Mouse (Mus musculus) gastrocnemius, adult 2 months (tissue): ENCODE measurements around the gene Gm9. TPM values are rescaled to one million over a fixed set of nuclear protein-coding genes. Genes with fewer than 3 reads are reported as not detected.
"Not testable (repeated sequence)": the region's sequence is repeated elsewhere in the genome, so short reads cannot be mapped to it uniquely, and the experiment has no call there.

Experiments
- DNase-seq: peaks from one replicate; pipeline ENCODE4 v3.0.0; 2022
- H3K27ac ChIP-seq: fragments of 200-600 bp; 2 replicates; pipeline ENCODE4 v1.8.1; 2022; ENCODE audit warnings: mild to moderate bottlenecking
- H3K4me3 ChIP-seq: fragments of 200-600 bp; 2 replicates; pipeline ENCODE4 v1.8.1; 2022; ENCODE audit warnings: mild to moderate bottlenecking, moderate library complexity
- CTCF ChIP-seq: fragments of 200-600 bp; IDR thresholded peaks from 2 replicates; pipeline ENCODE4 v1.8.1; 2022; ENCODE audit warnings: antibody characterized with exemption, mild to moderate bottlenecking, moderate library complexity
- intact Hi-C: fragments of 180-260 bp; cut with DNase I; formaldehyde crosslinking; loops from one replicate; pipeline ENCODE4 v1.15.1; 2025
- long read RNA-seq, 2 experiments: library from polyadenylated mRNA; stranded (forward); transcript quantifications; one replicate each; pipeline ENCODE4 v2.0.0; 2021
- total RNA-seq, 2 experiments: library from RNA; stranded (reverse); gene quantifications; 2 replicates each; pipeline ENCODE4 v1.2.3; 2021

Gm9 gene
- not detected for total RNA-seq
- long read RNA-seq, experiment 1, result 0 reads
- long read RNA-seq, experiment 2, result 0 reads

- Histone ChIP-seq H3K4me3 (no peak within 1 kb of the TSS), H3K27ac (no peak within 1 kb of the TSS)
- DNase-seq, result no peak
- intact Hi-C loops, result no loop called here
- no peak for TF ChIP-seq CTCF
Measured at GRCm38 (mm10) chrX:37210941-37211340, at the start of gene Gm9. Gene Gm9 (minus strand): TSS chrX:37211041.

GRCm38 (mm10) chrX:37249619-37250018, 38.8 kb upstream of the Gm9 start, which contains the start of gene Rhox3a:
Gene Rhox3a (plus strand): TSS chrX:37249919.
- H3K4me3 ChIP-seq, DNase-seq, intact Hi-C loops, H3K27ac ChIP-seq: not testable (repeated sequence)

- intact Hi-C loops, H3K4me3 ChIP-seq, H3K27ac ChIP-seq, DNase-seq: not testable (repeated sequence)
Measured at GRCm38 (mm10) chrX:37244676-37245075, 33.8 kb upstream of the Gm9 start, which contains the start of gene Rhox2a. Gene Rhox2a (plus strand): TSS chrX:37244976.

GRCm38 (mm10) chrX:37222158-37222557, 11.3 kb upstream of the Gm9 start, which contains the start of gene Rhox1:
Gene Rhox1 (minus strand): TSS chrX:37222258.
- H3K4me3 ChIP-seq, intact Hi-C loops, DNase-seq, H3K27ac ChIP-seq: not testable (repeated sequence)

GRCm38 (mm10) chrX:37198676-37199075, 12.2 kb downstream of the Gm9 start:
- TF ChIP-seq CTCF, result no peak
- H3K27ac ChIP-seq, result no peak overlapping the region
- H3K4me3 ChIP-seq, result no peak overlapping the region
- no peak for DNase-seq
- intact Hi-C loops, result no loop called here

- Histone ChIP-seq H3K4me3 (peak overlapping the region; percentile 86), H3K27ac (peak overlapping the region; percentile 81)
- no peak for DNase-seq
- no peak for TF ChIP-seq CTCF
- intact Hi-C loops, result no loop called here
Measured at GRCm38 (mm10) chrX:37191744-37192379, 19.0 kb downstream of the Gm9 start.

- H3K4me3 ChIP-seq, result peak within 1 kb of the TSS; percentile 86
- peak within 1 kb of the TSS; percentile 81 for H3K27ac ChIP-seq
- intact Hi-C loops, result no loop called here
- peak; percentile 87 for DNase-seq
- TF ChIP-seq CTCF, result no peak
Measured at GRCm38 (mm10) chrX:37191105-37191743, 19.6 kb downstream of the Gm9 start, which contains the start of the genes Ndufa1 and Rnf113a1. Gene Ndufa1 (minus strand): TSS chrX:37191163. Gene Rnf113a1 (plus strand): TSS chrX:37191245.

GRCm38 (mm10) chrX:37190755-37191104, 20.1 kb downstream of the Gm9 start:
- H3K27ac ChIP-seq, result peak overlapping the region; percentile 81
- TF ChIP-seq CTCF, result no peak
- no peak for DNase-seq
- peak overlapping the region; percentile 86 for H3K4me3 ChIP-seq
- intact Hi-C loops, result no loop called here

GRCm38 (mm10) chrX:37184401-37184800, 26.4 kb downstream of the Gm9 start:
- DNase-seq, intact Hi-C loops, H3K27ac ChIP-seq, H3K4me3 ChIP-seq: not testable (repeated sequence)

- no peak for DNase-seq
Measured at GRCm38 (mm10) chrX:37168742-37169141, 42.1 kb downstream of the Gm9 start, which contains the start of gene Akap14. Gene Akap14 (minus strand): TSS chrX:37168842.

GRCm38 (mm10) chrX:37167085-37167484, 43.8 kb downstream of the Gm9 start:
- Histone ChIP-seq H3K4me3 (no peak overlapping the region), H3K27ac (no peak overlapping the region)
- peak; percentile 74 for TF ChIP-seq CTCF
- no peak for DNase-seq
- intact Hi-C loops, result no loop called here

More at GRCm38 (mm10) chrX:37168742-37169141, 42.1 kb downstream of the Gm9 start, which contains the start of gene Akap14:
- H3K27ac ChIP-seq, result no peak within 1 kb of the TSS
- no peak for TF ChIP-seq CTCF
- H3K4me3 ChIP-seq, result no peak within 1 kb of the TSS
- intact Hi-C loops, result no loop called here

GRCm38 (mm10) chrX:37163115-37163514, 47.7 kb downstream of the Gm9 start:
- no peak for DNase-seq
- H3K4me3 ChIP-seq, result no peak overlapping the region
- no peak for TF ChIP-seq CTCF
- no peak overlapping the region for H3K27ac ChIP-seq
- intact Hi-C loops, result no loop called here

GRCm38 (mm10) chrX:37161169-37161568, 49.7 kb downstream of the Gm9 start:
- Histone ChIP-seq H3K27ac (no peak overlapping the region), H3K4me3 (no peak overlapping the region)
- intact Hi-C loops, result no loop called here
- no peak for TF ChIP-seq CTCF
- DNase-seq, result no peak

Other genes with a start within 250 kb of the Gm9 start
- gene Sept6, start 219.2 kb downstream of the Gm9 start, total RNA-seq, result 1 to 10 TPM in 1 of 2 experiments, under 1 TPM in 1; 0.99 to 1.9 TPM
- gene Sowahd, start 162.2 kb downstream of the Gm9 start, total RNA-seq, result not detected
- gene Rpl39, start 125.6 kb downstream of the Gm9 start, total RNA-seq, result 100 to 1,000 TPM; 265 to 297 TPM
- 10 to 100 TPM in 1 of 2 experiments, 1 to 10 TPM in 1; 9.4 to 10.1 TPM for gene Upf3b, start 100.7 kb downstream of the Gm9 start, total RNA-seq
- gene Nkap, start 84.2 kb downstream of the Gm9 start, total RNA-seq, result 10 to 100 TPM in 1 of 2 experiments, 1 to 10 TPM in 1; 6.1 to 10.1 TPM
- not detected for gene Akap14, start 42.2 kb downstream of the Gm9 start, total RNA-seq
- gene Ndufa1, start 19.9 kb downstream of the Gm9 start, total RNA-seq, result 100 to 1,000 TPM; 357 to 460 TPM
- 1 to 10 TPM; 1.7 to 2.6 TPM for gene Rnf113a1, start 19.8 kb downstream of the Gm9 start, total RNA-seq
- not detected for gene Rhox1, start 11.2 kb upstream of the Gm9 start, total RNA-seq
- gene Rhox2a, start 33.9 kb upstream of the Gm9 start, total RNA-seq, result not detected
- not detected for gene Rhox3a, start 38.9 kb upstream of the Gm9 start, total RNA-seq
- not detected for gene Rhox4a, start 54.3 kb upstream of the Gm9 start, total RNA-seq
- gene Rhox3a2, start 169.0 kb upstream of the Gm9 start, total RNA-seq, result not detected
- gene Rhox4a2, start 179.8 kb upstream of the Gm9 start, total RNA-seq, result not detected
- not detected for gene Rhox2b, start 201.0 kb upstream of the Gm9 start, total RNA-seq
- not detected for gene Rhox4b, start 221.5 kb upstream of the Gm9 start, total RNA-seq
- gene Rhox2c, start 242.6 kb upstream of the Gm9 start, total RNA-seq, result not detected
- gene Rhox3c, start 247.5 kb upstream of the Gm9 start, total RNA-seq, result not detected